ENCODE assay signal across 8 mouse cellular contexts in the genomic region with DNA sequence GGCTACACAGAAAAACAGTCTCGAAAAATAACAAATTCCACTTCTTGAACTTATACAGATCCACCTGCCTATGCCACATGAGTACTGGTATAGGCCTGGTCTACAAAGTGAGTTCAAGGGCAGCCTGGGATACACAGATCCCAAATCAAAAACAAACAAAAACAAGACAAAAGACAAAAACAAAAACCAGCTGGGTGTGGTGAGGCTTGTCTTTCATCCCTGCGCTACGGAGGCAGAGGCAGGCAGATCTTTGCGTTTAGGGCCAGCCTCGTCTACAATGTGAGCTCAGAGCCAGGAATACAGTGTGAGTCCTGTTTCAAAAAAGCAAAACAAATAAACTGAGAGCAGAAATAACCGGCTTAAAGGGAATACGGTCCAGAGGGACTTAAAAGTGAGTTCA. TPM values are rescaled to one million over a fixed set of nuclear protein-coding genes. Genes with fewer than 3 reads are reported as not detected.
DNase-seq lines count a peak whose midpoint lies in the region; ATAC-seq and TF ChIP-seq lines count a peak whose summit lies in the region.

No protein-coding gene starts in this region.

- H3K27ac ChIP-seq in cerebellum, adult 2 months (ENCODE audit: insufficient read depth, low read length) = peak overlapping the region; percentile 6; the same call in 1 of the 2 replicates
- H3K27ac ChIP-seq in thymus, adult 2 months (ENCODE audit: control insufficient read depth, insufficient read depth, low read length) = peak overlapping the region; percentile 53
- peak overlapping the region; percentile 79 for H3K27ac ChIP-seq in liver, embryonic 13.5 days

- peak overlapping the region; percentile 74 for H3K4me2 ChIP-seq in liver, embryonic 13.5 days

- TF ChIP-seq POLR2A in cerebellum, adult 2 months (IDR thresholded peaks at IDR 0.05; ENCODE audit: borderline replicate concordance, insufficient read depth, low read length) = no peak
- no peak for TF ChIP-seq POLR2A in thymus, adult 2 months (IDR thresholded peaks at IDR 0.05; ENCODE audit: control insufficient read depth, extremely low read depth, insufficient read depth, low read length, poor library complexity)

- H3K4me3 ChIP-seq in cerebellum, adult 2 months (replicated peaks; ENCODE audit: insufficient read depth, low read depth, low read length) = peak overlapping the region; percentile 70
- peak overlapping the region; percentile 73 for H3K4me3 ChIP-seq in thymus, adult 2 months (ENCODE audit: control insufficient read depth, insufficient read depth, low read length)
- peak overlapping the region; percentile 90 for H3K4me3 ChIP-seq in liver, embryonic 13.5 days (replicated peaks)

- TF ChIP-seq CTCF in cerebellum, adult 2 months (IDR thresholded peaks at IDR 0.05; ENCODE audit: borderline replicate concordance, insufficient read depth, low read depth, low read length) = no peak
- no peak for TF ChIP-seq CTCF in thymus, adult 2 months (IDR thresholded peaks at IDR 0.05; ENCODE audit: borderline replicate concordance, control insufficient read depth, extremely low read depth, insufficient read depth, low read length, poor library complexity)

- 57% methylated on average over 7 of the region's 7 CpGs for WGBS in cerebellum, adult 2 months
- WGBS in thymus, adult 2 months = 69% methylated on average over 7 of the region's 7 CpGs
- 47% methylated on average over 7 of the region's 7 CpGs for WGBS in liver, embryonic 13.5 days (ENCODE audit: insufficient replicate concordance)

- H3K36me3 ChIP-seq in thymus, adult 2 months (ENCODE audit: control insufficient read depth, insufficient read depth, low read length) = peaks cover 17% of the 10 kb centered on the region
- peaks cover 25% of the 10 kb centered on the region for H3K36me3 ChIP-seq in liver, embryonic 13.5 days

- no peaks in the 10 kb centered on the region for H3K9me3 ChIP-seq in liver, embryonic 13.5 days (replicated peaks)

- no peak for DNase-seq in cerebellum, adult 2 months
- DNase-seq in cerebellum, adult 8-10 months = no peak
- DNase-seq in thymus, adult 2 months = no peak
- DNase-seq in thymus, adult 18-20 months = no peak
- no peak for DNase-seq in liver, embryonic 13.5 days
- DNase-seq in T-cell, adult 2 months (ENCODE audit: low spot score) = no peak
- DNase-seq in gastrocnemius, postnatal 25 days = no peak
- DNase-seq in retina, embryonic 14.5 days (ENCODE audit: low spot score) = no peak

- ATAC-seq in liver, embryonic 13.5 days (ENCODE audit: low read depth) = no peak

- peak overlapping the region; percentile 72 for H3K9ac ChIP-seq in liver, embryonic 13.5 days

- peaks cover 2% of the 10 kb centered on the region; the same call in 1 of the 2 replicates for H3K4me1 ChIP-seq in cerebellum, adult 2 months (ENCODE audit: control insufficient read depth, insufficient read depth, low read length)
- peaks cover 11% of the 10 kb centered on the region for H3K4me1 ChIP-seq in thymus, adult 2 months (replicated peaks; ENCODE audit: control insufficient read depth, insufficient read depth, low read length)
- H3K4me1 ChIP-seq in liver, embryonic 13.5 days (replicated peaks) = peaks cover 38% of the 10 kb centered on the region

- H3K27me3 ChIP-seq in cerebellum, adult 2 months (ENCODE audit: control insufficient read depth, insufficient read depth, low read length) = no peaks in the 10 kb centered on the region
- H3K27me3 ChIP-seq in thymus, adult 2 months (ENCODE audit: control insufficient read depth, insufficient read depth, low read length) = no peaks in the 10 kb centered on the region
- H3K27me3 ChIP-seq in liver, embryonic 13.5 days = no peaks in the 10 kb centered on the region

RNA-seq across cellular contexts. Expression of gene Selenok, which starts 0.5 kb away (rescaled TPM):
- 177 and 183 TPM in 2 replicates for polyA plus RNA-seq in cerebellum, adult 2 months (2012; rRNA removed)
- polyA plus RNA-seq in thymus, adult 2 months (2012; rRNA removed) = 28.5 and 32.5 TPM in 2 replicates
- 132 and 151 TPM in 2 replicates for polyA plus RNA-seq in liver, embryonic 13.5 days (2015; fragmentation: Nextera tagmentation; extraction: Ambion mirVana)
- 10 to 100 TPM; 61.2 to 65.4 TPM for total RNA-seq in gastrocnemius, postnatal 25 days (2021)

RNA-seq across cellular contexts. Expression of gene Actr8, which starts 10.5 kb away (rescaled TPM):
- 70.9 and 72.6 TPM in 2 replicates for polyA plus RNA-seq in cerebellum, adult 2 months (2012; rRNA removed)
- polyA plus RNA-seq in thymus, adult 2 months (2012; rRNA removed) = 27.8 and 30.2 TPM in 2 replicates
- 27.5 and 29.2 TPM in 2 replicates for polyA plus RNA-seq in liver, embryonic 13.5 days (2015; fragmentation: Nextera tagmentation; extraction: Ambion mirVana)
- 10 to 100 TPM; 28.1 to 29.8 TPM for total RNA-seq in gastrocnemius, postnatal 25 days (2021)

RNA-seq across cellular contexts. Expression of gene Il17rb, which starts 41.1 kb away (rescaled TPM):
- polyA plus RNA-seq in cerebellum, adult 2 months (2012; rRNA removed) = 3.0 and 3.3 TPM in 2 replicates
- polyA plus RNA-seq in thymus, adult 2 months (2012; rRNA removed) = 50.9 and 57.3 TPM in 2 replicates
- 0.67 and 0.69 TPM in 2 replicates for polyA plus RNA-seq in liver, embryonic 13.5 days (2015; fragmentation: Nextera tagmentation; extraction: Ambion mirVana)
- under 1 TPM in 1 of 2 experiments, not detected in 1; 0.19 TPM for total RNA-seq in gastrocnemius, postnatal 25 days (2021)

RNA-seq across cellular contexts. Expression of gene Chdh, which starts 41.2 kb away (rescaled TPM):
- polyA plus RNA-seq in cerebellum, adult 2 months (2012; rRNA removed) = 3.6 and 4.2 TPM in 2 replicates
- 51.3 and 59.5 TPM in 2 replicates for polyA plus RNA-seq in thymus, adult 2 months (2012; rRNA removed)
- polyA plus RNA-seq in liver, embryonic 13.5 days (2015; fragmentation: Nextera tagmentation; extraction: Ambion mirVana) = 0.44 and 0.53 TPM in 2 replicates
- 1 to 10 TPM in 1 of 2 experiments, under 1 TPM in 1; 0.18 to 1.3 TPM for total RNA-seq in gastrocnemius, postnatal 25 days (2021)

Comparison
In these comparisons a context has a peak if more than half of its experiments do, and no peak if none do; other contexts are left out.
1. H3K27ac ChIP-seq: peak in every context shown above with its lines; median percentile 79 in liver, embryonic 13.5 days; 53 in thymus, adult 2 months; 6 in cerebellum, adult 2 months.
2. RNA of gene Il17rb, which starts 41.1 kb away (polyA plus RNA-seq): 50.9 to 57.3 TPM in thymus, adult 2 months; 3.0 to 3.3 TPM in cerebellum, adult 2 months and 0.67 to 0.69 TPM in liver, embryonic 13.5 days; every median in the first group is over 10 times any median in the second.
3. Peak in every context shown above with its lines, with median percentiles within 50 percentile points of each other: H3K4me3 ChIP-seq.